Mouse (Mus musculus) MEL (cell line): ENCODE data around the gene Ncbp1. TPM values are rescaled to one million over a fixed set of nuclear protein-coding genes. Genes with fewer than 3 reads are reported as not detected.

Source experiments
- DNase-seq: peaks from one replicate; pipeline ENCODE4 v3.0.0; 2011; ENCODE audit warnings: low read depth, low spot score
- H3K27ac ChIP-seq: 2 replicates; pipeline ENCODE4 v1.5.1; 2012; ENCODE audit warnings: low read depth, mild to moderate bottlenecking, control low read depth, low read length, moderate library complexity; ENCODE audit not compliant: control insufficient read depth
- H3K27me3 ChIP-seq, 2 experiments: fragments of 150-350 bp in 1 of 2; sonication (generic) in 1 of 2; 2 replicates each; pipeline ENCODE4 v1.6.1; 2012; ENCODE audit warnings: low read length in 2 of 2, mild to moderate bottlenecking in 2 of 2, improper control_type of control experiment in 1 of 2, moderate library complexity in 1 of 2; ENCODE audit not compliant: insufficient read depth in 2 of 2, control insufficient read depth in 1 of 2
- H3K36me3 ChIP-seq, 2 experiments: 2 replicates each; pipeline ENCODE4 v1.6.1; 2012 to 2014; ENCODE audit warnings: low read length in 2 of 2, improper control_type of control experiment in 1 of 2, inconsistent platforms in 1 of 2, mild to moderate bottlenecking in 1 of 2; ENCODE audit not compliant: insufficient read depth in 2 of 2, control insufficient read depth in 1 of 2
- H3K4me1 ChIP-seq, 2 experiments: fragments of 150-350 bp in 1 of 2; sonication (generic) in 1 of 2; 2 replicates each; pipeline ENCODE4 v1.6.1; 2012; ENCODE audit warnings: low read length in 2 of 2, improper control_type of control experiment in 1 of 2, mild to moderate bottlenecking in 1 of 2; ENCODE audit not compliant: insufficient read depth in 2 of 2, control insufficient read depth in 1 of 2
- H3K4me3 ChIP-seq, 2 experiments: fragments of 150-350 bp in 1 of 2; sonication (generic) in 1 of 2; 2 replicates each; pipeline ENCODE4 v1.5.1; 2012; ENCODE audit warnings: low read depth in 2 of 2, low read length in 2 of 2, mild to moderate bottlenecking in 2 of 2, moderate library complexity in 2 of 2, control low read depth in 1 of 2, improper control_type of control experiment in 1 of 2; ENCODE audit not compliant: control insufficient read depth in 1 of 2, insufficient read depth in 1 of 2
- H3K79me2 ChIP-seq: 2 replicates; pipeline ENCODE4 v1.6.1; 2012; ENCODE audit warnings: mild to moderate bottlenecking, low read length, moderate library complexity; ENCODE audit not compliant: control insufficient read depth, poor library complexity, insufficient read depth
- H3K9ac ChIP-seq: 2 replicates; pipeline ENCODE4 v1.6.1; 2012; ENCODE audit warnings: low read depth, mild to moderate bottlenecking, control low read depth, low read length, moderate library complexity; ENCODE audit not compliant: control insufficient read depth, poor library complexity, severe bottlenecking
- H3K9me3 ChIP-seq: fragments of 150-350 bp; sonication (generic); replicated peaks from 2 replicates; pipeline ENCODE4 v1.6.1; 2012; ENCODE audit warnings: mild to moderate bottlenecking, low read length, improper control_type of control experiment, moderate library complexity; ENCODE audit not compliant: insufficient read depth
- E2F4 ChIP-seq: IDR thresholded peaks from 2 replicates; pipeline ENCODE4 v1.6.1; 2011; ENCODE audit warnings: low read depth, low read length, improper control_type of control experiment, borderline replicate concordance
- ELF1 ChIP-seq: IDR thresholded peaks from 2 replicates; pipeline ENCODE4 v1.6.1; 2014; ENCODE audit warnings: low read depth, mild to moderate bottlenecking, inconsistent platforms, low read length, improper control_type of control experiment, moderate library complexity
- HCFC1 ChIP-seq: IDR thresholded peaks from 2 replicates; pipeline ENCODE4 v1.6.1; 2012; ENCODE audit warnings: low read depth, mild to moderate bottlenecking, inconsistent platforms, low read length, improper control_type of control experiment, moderate library complexity
- JUND ChIP-seq: IDR thresholded peaks from 2 replicates; pipeline ENCODE4 v1.6.1; 2011; ENCODE audit warnings: low read depth, mild to moderate bottlenecking, improper control_type of control experiment, low read length
- MAX ChIP-seq: IDR thresholded peaks from 2 replicates; pipeline ENCODE4 v1.6.1; 2011; ENCODE audit warnings: low read length, improper control_type of control experiment
- MXI1 ChIP-seq: IDR thresholded peaks from 2 replicates; pipeline ENCODE4 v1.6.1; 2011; ENCODE audit warnings: mild to moderate bottlenecking, low read depth, low read length, improper control_type of control experiment
- MYC ChIP-seq: IDR thresholded peaks from 2 replicates; pipeline ENCODE4 v1.6.1; 2011; ENCODE audit warnings: low read depth, mild to moderate bottlenecking, low read length, improper control_type of control experiment, moderate library complexity
- NELFE ChIP-seq: IDR thresholded peaks from 2 replicates; pipeline ENCODE4 v1.6.1; 2011; ENCODE audit warnings: low read depth, low read length, improper control_type of control experiment
- NRF1 ChIP-seq: IDR thresholded peaks from 2 replicates; pipeline ENCODE4 v1.6.1; 2014; ENCODE audit warnings: low read depth, mild to moderate bottlenecking, inconsistent platforms, low read length, improper control_type of control experiment, moderate library complexity; ENCODE audit not compliant: poor library complexity, insufficient read depth, severe bottlenecking
- POLR2A ChIP-seq, 2 experiments: IDR thresholded peaks; 2 replicates each; pipeline ENCODE4 v1.6.1; 2011 to 2012; ENCODE audit warnings: low read length in 2 of 2, mild to moderate bottlenecking in 2 of 2, control low read depth in 1 of 2, improper control_type of control experiment in 1 of 2, low read depth in 1 of 2, moderate library complexity in 1 of 2; ENCODE audit not compliant: control insufficient read depth in 1 of 2, insufficient read depth in 1 of 2, poor library complexity in 1 of 2
- POLR2AphosphoS2 ChIP-seq: IDR thresholded peaks from 2 replicates; pipeline ENCODE4 v1.6.1; 2011; ENCODE audit warnings: low read length, improper control_type of control experiment
- POLR2AphosphoS5 ChIP-seq: IDR thresholded peaks from 2 replicates; pipeline ENCODE4 v1.6.1; 2012; ENCODE audit warnings: low read depth, borderline replicate concordance, mild to moderate bottlenecking, inconsistent platforms, low read length, moderate library complexity, mixed read lengths
- SIN3A ChIP-seq: IDR thresholded peaks from 2 replicates; pipeline ENCODE4 v1.6.1; 2012; ENCODE audit warnings: low read length, improper control_type of control experiment, inconsistent platforms
- TAL1 ChIP-seq: IDR thresholded peaks from 2 replicates; pipeline ENCODE4 v1.6.1; 2012; ENCODE audit warnings: mild to moderate bottlenecking, inconsistent platforms, low read length, moderate library complexity, mixed read lengths
- TCF12 ChIP-seq: IDR thresholded peaks from 2 replicates; pipeline ENCODE4 v1.6.1; 2014; ENCODE audit warnings: low read depth, mild to moderate bottlenecking, inconsistent platforms, low read length, improper control_type of control experiment, moderate library complexity
- ZKSCAN1 ChIP-seq: IDR thresholded peaks from 2 replicates; pipeline ENCODE4 v1.6.1; 2012; ENCODE audit warnings: low read depth, mild to moderate bottlenecking, inconsistent platforms, low read length, improper control_type of control experiment, moderate library complexity
- ZMIZ1 ChIP-seq: IDR thresholded peaks from 2 replicates; pipeline ENCODE4 v1.6.1; 2012; ENCODE audit warnings: low read depth, mild to moderate bottlenecking, inconsistent platforms, low read length, improper control_type of control experiment, moderate library complexity
- polyA plus RNA-seq, 2 experiments: library from polyadenylated mRNA; stranded (reverse) in 1 of 2; unstranded in 1 of 2; fragments of >175 nt in 1 of 2; fragments of >200 nt in 1 of 2; gene quantifications; 2 replicates each; pipeline versions ENCODE4 v1.2.1 to v1.2.4; 2012; ENCODE audit warnings: low replicate concordance in 2 of 2, low read depth in 1 of 2; ENCODE audit not compliant: insufficient read length in 2 of 2, insufficient read depth in 1 of 2, missing spikeins in 1 of 2
- total RNA-seq: library from RNA; depleted of rRNA; stranded (reverse); fragments of 300-350 nt; gene quantifications from 2 replicates; pipeline ENCODE4 v1.2.3, GENCODE M21; 2012; rRNA removed

Gene Ncbp1
- 86.6 and 95.9 TPM in 2 replicates for total RNA-seq
- 100 to 1,000 TPM in 1 of 2 experiments, not detected in 1; 106 TPM for polyA plus RNA-seq

GRCm38 (mm10) chr4:46138287-46139222 lies at the start of gene Ncbp1, which contains the start of gene Tstd2:
Ncbp1 (plus strand) TSS chr4:46138613.
Tstd2 (minus strand) TSS chr4:46138694.
- peaks cover 0 to 25% of the 10 kb centered on the region in 2 experiments; a peak in 3 of 4 replicates for H3K36me3 ChIP-seq
- peak within 1 kb of the TSS; percentile 95 for H3K9ac ChIP-seq
- H3K27me3 ChIP-seq = no peaks in the 10 kb centered on the region
- peak; percentile 93 for DNase-seq
- peaks cover 61% of the 10 kb centered on the region for H3K79me2 ChIP-seq
- H3K27ac ChIP-seq = peak within 1 kb of the TSS; percentile 94
- H3K4me1 ChIP-seq = peaks cover 5 to 16% of the 10 kb centered on the region in 2 experiments; a peak in 3 of 4 replicates
- H3K4me3 ChIP-seq = peak within 1 kb of the TSS; percentile 83 to 99
- no peak for TF ChIP-seq TAL1
- TF ChIP-seq ZKSCAN1 = no peak
- TF ChIP-seq MYC = 0 out of 2 replicates have a peak, but pooled peaks have one; percentile 37
- peak; percentile 84 for TF ChIP-seq HCFC1
- TF ChIP-seq POLR2A (IDR thresholded peaks at IDR 0.05; ENCODE audit: control insufficient read depth in 1 of 2, insufficient read depth in 1 of 2, low read depth in 1 of 2, low read length in 2 of 2, poor library complexity in 1 of 2) = peak; percentile 87 to 93
- TF ChIP-seq JUND = no peak
- peak; percentile 41; the same call in 1 of the 2 replicates for TF ChIP-seq POLR2AphosphoS2
- peak; percentile 76 for TF ChIP-seq MXI1
- peak; percentile 79 for TF ChIP-seq ZMIZ1
- TF ChIP-seq NRF1 = peak; percentile 83
- TF ChIP-seq ELF1 = peak; percentile 84
- TF ChIP-seq E2F4 = no peak
- TF ChIP-seq SIN3A = peak; percentile 35
- TF ChIP-seq TCF12 = 0 out of 2 replicates have a peak, but pooled peaks have one; percentile 5
- no peak for TF ChIP-seq POLR2AphosphoS5
- TF ChIP-seq NELFE = peak; percentile 71
- TF ChIP-seq MAX = peak; percentile 6
- TF ChIP-seq, all 39 proteins: peak for 12
- H3K9me3 ChIP-seq = no peaks in the 10 kb centered on the region
